Mouse (Mus musculus) kidney, embryonic 16.5 days (tissue): ENCODE results near the gene Klhdc4. TPM values are rescaled to one million over a fixed set of nuclear protein-coding genes. Genes with fewer than 3 reads are reported as not detected.

Experiments
- polyA plus RNA-seq: library from polyadenylated mRNA; unstranded; fragments of >200 nt; fragmentation: Nextera tagmentation; extraction: Ambion mirVana; gene quantifications from 2 replicates; pipeline ENCODE4 v1.2.1, GENCODE M21; 2015

Gene Klhdc4
- polyA plus RNA-seq, 1 experiment from 2014 or later: 48.4 TPM

Other genes with a start within 250 kb of the Klhdc4 start
- 201 and 211 TPM in 2 replicates for gene Map1lc3b, start 239.2 kb downstream of the Klhdc4 start, polyA plus RNA-seq
- gene Zcchc14, start 176.7 kb downstream of the Klhdc4 start, polyA plus RNA-seq: 16.4 and 17.8 TPM in 2 replicates
- gene Jph3, start 99.9 kb downstream of the Klhdc4 start, polyA plus RNA-seq: 0.65 and 1.3 TPM in 2 replicates
- gene Slc7a5, start 78.1 kb upstream of the Klhdc4 start, polyA plus RNA-seq: 15.1 and 17.0 TPM in 2 replicates
- not detected in 2 replicates for gene Car5a, start 115.3 kb upstream of the Klhdc4 start, polyA plus RNA-seq
- gene Banp, start 120.2 kb upstream of the Klhdc4 start, polyA plus RNA-seq: 50.7 TPM in 2 replicates